Mouse (Mus musculus): ENCODE data around the gene Tm7sf3.
A peak's percentile ranks its signal among the peaks of the same experiment; 100 is the strongest.

Gene Tm7sf3

DNA sequence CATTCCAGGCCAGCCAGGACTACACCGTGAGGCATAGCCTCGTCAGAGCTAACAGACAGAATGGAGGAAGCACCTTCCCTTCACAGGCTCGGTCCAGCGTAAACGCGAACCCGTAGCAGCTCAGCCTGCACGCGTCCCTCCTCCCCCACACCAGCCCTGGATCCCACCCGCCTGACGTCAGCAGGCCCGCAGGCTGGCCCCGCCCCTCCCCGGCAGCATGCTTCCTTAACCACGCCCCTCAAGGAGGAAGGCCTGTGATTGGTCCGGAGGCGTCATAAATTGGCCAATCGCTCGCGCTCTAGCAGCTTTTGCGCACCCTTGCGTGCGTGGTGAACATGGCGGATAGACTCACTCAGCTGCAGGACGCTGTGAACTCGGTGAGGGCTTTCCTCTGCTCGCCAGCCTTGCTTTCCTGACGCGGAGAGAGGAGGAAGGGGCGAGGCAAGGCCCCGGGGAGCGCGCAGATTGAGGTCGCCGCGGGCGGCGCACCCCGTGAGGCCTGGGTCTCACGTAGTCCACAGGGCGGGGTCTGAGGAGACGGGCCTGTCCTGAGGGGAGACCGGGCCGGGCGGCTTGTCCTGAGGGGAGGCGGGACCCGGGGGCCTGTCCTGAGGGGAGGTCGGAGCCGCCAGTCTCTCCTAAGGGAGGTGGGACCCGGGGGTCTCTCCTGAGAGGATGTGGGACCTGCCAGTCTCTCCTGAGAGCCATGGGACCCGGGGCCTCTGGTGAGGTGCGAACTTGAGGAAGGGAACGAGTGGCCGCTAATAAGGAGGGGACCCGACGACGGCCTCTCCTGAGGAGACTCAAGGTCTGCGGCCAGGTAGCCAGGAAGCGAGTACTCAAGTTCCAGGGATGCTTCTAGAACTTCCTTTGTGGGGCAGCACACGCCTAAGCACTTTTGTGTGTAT, at the start of gene Tm7sf3, which contains the start of gene Med21:
Gene Tm7sf3 (minus strand): TSS at position 549 of the 908 bp plus-strand sequence.
Gene Med21 (plus strand): TSS at position 272 of the 908 bp plus-strand sequence.
- peak; percentile 99 for DNase-seq

- DNase-seq = no peak
These were observed 46.2 kb upstream of the Tm7sf3 start for GRCm38 (mm10) chr6:146688861-146689260.

DNA sequence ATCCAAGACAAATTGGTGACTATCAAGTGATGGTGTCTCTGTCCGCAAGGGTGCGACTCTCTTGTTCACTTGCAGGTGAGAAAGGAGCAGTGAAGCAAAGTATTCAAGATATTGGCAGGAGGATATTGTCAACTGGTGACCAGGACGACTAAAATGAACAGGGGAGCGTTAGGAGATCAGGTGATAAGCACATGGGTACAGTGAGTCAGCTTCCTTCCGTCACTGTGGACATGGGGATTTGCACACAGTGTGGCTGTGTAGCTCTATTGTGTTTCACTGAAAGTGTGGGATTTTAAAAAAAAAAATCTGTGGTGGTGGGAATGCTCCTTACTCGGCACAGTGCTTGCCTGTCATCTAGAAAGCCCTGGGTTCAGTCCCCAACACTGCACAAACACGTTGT, 45.4 kb upstream of the Tm7sf3 start:
- DNase-seq = no peak

- no peak for DNase-seq
These were observed 44.0 kb upstream of the Tm7sf3 start for GRCm38 (mm10) chr6:146686463-146687196.

DNA sequence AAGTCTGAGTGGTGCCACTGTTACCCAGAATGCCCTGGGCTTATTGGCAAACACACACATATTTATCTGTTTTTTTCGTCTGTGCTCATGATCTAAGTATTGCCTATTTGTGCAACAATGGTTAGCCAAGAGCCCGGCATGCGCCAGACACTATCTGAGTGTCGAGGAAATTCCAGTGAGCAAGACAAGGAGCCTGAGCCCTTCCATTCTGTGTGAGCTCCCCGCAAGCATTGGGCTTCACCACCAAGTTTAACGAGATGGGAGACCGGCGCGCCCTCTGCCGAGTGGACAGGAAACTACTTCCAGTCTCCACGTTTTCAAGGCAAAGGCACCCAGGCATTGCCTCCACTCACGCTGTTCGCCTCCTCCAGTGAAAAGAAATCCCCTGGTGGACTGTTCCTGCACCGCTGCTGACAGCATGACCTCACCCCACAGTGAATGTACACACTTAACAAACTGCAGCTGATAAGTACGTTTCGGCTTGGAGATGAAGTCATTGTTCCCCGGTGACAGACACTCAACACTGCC, 43.2 kb upstream of the Tm7sf3 start:
- peak; percentile 38 to 44 for DNase-seq

DNA sequence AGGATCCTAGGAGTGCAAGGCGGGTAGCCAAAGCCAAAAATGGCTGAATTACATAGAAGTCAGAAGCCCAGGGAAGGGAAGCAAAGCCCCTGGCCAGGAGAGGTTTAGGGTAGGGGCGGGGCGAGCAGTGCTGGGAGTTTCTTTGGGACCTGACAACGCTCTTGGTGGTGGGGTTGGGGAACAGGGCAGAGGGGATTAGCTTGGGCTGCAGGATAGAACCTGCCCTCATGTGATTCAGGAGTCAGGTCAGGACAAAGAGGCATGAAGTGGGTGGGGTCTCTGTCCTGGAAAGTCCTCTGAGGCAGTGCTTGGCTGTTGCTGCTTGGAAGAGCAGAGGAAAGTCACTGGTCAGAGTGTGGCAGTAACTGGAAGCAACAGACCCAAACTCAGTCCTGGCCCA, 41.3 kb upstream of the Tm7sf3 start:
- DNase-seq = no peak

DNA sequence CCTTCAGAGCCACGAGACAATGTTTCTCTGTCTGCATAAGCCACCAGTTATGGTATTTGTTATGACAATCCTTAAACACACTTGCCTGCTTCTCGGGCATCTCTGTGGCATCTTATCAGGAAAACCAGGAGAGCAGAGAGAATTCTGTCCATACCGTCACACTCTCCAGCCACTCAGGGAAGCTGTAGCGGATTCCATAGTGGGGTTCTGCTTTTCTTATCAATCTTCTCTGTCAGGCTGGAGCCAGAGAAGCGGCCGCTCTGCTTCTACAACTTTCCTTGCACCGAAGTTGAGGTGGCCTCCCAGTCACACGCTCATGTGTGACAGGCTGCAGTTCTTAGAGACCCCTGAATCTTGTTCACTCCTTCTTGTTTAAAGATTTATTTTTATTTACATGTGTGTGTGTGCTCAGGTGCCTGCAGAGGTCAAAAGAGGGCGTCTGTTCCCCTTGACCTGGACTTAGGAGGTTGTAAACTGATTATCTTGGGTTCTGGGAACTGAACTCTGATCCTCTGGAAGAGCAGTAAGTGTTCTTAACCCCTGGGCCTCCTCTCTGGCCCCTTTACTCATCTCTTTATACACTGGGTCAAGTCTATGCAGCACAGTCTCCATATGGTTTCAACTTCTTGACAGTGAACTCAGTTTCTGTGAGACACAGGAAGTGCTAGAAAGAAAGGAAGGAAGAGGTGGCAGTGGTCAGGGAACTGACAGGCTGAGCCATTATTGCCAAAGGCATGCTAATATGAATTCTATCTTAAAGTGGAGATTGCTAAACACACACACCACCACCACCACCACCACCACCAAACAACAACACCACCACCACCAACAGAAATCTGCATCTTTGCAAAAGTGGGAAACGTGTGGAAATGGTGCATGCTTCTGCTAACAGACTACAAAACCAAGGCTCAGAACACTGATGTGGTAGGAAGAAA, 35.8 kb upstream of the Tm7sf3 start:
- no peak for DNase-seq

GRCm38 (mm10) chr6:146676904-146677303, 34.3 kb upstream of the Tm7sf3 start:
- no peak for DNase-seq

DNA sequence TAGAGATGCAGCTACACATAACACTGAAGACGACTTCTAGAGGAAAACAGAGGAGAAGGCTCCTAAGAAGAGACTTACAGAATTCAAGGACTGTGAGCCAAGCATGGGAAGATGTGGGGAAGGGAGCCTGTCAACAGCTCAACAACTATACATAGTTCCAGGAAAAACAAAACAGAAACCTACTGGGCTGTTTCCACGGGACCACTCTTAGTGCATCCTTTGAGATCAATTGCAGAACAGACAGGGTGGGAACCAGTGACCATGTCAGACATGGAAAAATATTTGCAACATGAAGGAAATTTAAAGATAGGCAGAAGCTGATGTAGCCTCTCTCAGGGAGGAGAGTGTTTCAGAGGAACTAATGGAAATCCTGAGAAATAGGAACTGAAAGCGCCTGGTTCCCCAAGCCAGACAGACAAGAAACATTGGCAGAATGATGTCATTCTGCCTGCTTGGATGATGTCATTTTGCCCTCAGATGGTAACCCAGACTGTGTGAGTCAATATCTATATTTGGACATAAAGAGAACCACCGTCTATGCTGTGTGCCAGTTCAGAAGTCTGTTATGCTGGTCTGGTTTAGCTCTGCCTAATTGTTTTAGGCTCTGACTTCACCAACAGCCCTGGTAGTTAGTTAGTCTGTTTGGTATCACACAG, 32.4 kb upstream of the Tm7sf3 start:
- no peak for DNase-seq

- no peak for DNase-seq
These were observed 31.8 kb upstream of the Tm7sf3 start for GRCm38 (mm10) chr6:146674420-146674819.

DNA sequence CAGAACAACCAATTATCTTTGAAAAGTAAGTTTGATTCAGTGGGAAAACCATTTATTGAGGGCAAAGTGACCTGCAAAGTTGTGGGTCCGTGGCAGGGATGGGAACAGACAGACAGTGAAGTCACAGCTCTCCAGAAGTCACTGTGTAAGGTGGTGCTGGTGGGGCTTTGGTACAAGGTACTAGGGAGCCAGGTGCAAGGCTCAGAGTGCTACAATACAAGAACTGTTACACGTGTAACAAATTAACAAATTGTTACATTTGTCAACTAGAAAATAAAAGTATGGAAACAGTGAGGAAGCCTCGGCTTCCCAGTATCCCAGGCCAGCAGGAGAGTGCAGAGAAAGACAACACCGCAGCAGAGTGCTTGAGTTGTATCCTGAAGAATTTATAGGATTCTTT, 31.1 kb upstream of the Tm7sf3 start:
- no peak for DNase-seq

- no peak for DNase-seq
These were observed 29.5 kb upstream of the Tm7sf3 start for GRCm38 (mm10) chr6:146672106-146672505.

- no peak for DNase-seq
These were observed 28.6 kb upstream of the Tm7sf3 start for GRCm38 (mm10) chr6:146670956-146671855.

DNA sequence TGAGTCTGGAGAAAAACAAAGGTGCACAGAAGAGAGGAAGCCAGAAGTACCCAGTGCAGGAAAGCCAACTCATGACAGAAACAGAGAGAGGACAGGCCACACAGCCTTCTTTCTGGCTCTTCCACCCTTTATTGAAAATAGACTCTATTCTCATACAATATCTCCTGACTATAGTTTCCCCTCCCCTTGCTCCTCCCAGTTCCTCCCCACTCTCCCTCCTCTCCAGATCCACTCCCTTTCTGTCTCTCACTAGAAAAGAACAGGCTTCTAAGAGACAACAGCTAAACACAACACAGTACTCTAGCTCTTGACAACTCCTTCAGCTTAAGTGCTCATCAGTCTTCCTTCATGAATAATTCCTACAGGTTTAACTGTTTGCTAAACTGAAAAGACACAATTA, 26.0 kb upstream of the Tm7sf3 start:
- DNase-seq = no peak

GRCm38 (mm10) chr6:146666811-146667210, 24.2 kb upstream of the Tm7sf3 start:
- no peak for DNase-seq

- DNase-seq = no peak
These were observed 22.8 kb upstream of the Tm7sf3 start for GRCm38 (mm10) chr6:146665408-146665807.

GRCm38 (mm10) chr6:146664917-146665316, 22.3 kb upstream of the Tm7sf3 start:
- DNase-seq = no peak

GRCm38 (mm10) chr6:146664116-146664515, 21.5 kb upstream of the Tm7sf3 start:
- peak in 1 of 2 experiments; percentile 14 for DNase-seq

GRCm38 (mm10) chr6:146662679-146663078, 20.1 kb upstream of the Tm7sf3 start:
- DNase-seq = peak; percentile 52 to 65

DNA sequence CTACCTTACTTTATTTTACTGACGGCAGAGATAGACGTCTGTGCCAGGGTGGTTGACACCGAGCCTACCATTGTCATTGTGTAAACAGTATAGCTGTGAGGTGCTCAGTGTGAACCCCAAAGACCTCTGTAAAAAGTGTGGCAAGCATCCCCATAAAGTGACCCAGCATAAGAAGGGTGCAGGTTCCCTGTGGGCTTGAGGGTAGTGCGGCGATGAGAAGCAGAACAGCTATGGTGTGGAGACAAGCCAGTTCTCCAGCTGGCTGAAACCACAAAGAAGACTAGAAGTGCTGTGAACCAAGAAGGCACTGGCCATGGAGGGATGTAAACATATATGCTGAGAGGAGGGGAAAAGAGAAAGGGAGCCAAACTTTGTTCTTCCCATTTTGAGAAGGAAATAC, 19.0 kb upstream of the Tm7sf3 start:
- DNase-seq = no peak

- peak; percentile 12 to 26 for DNase-seq
These were observed 18.0 kb upstream of the Tm7sf3 start for GRCm38 (mm10) chr6:146660591-146660990.
